Mouse (Mus musculus): ENCODE measurements around the gene Ammecr1.

The Ammecr1 gene

DNA sequence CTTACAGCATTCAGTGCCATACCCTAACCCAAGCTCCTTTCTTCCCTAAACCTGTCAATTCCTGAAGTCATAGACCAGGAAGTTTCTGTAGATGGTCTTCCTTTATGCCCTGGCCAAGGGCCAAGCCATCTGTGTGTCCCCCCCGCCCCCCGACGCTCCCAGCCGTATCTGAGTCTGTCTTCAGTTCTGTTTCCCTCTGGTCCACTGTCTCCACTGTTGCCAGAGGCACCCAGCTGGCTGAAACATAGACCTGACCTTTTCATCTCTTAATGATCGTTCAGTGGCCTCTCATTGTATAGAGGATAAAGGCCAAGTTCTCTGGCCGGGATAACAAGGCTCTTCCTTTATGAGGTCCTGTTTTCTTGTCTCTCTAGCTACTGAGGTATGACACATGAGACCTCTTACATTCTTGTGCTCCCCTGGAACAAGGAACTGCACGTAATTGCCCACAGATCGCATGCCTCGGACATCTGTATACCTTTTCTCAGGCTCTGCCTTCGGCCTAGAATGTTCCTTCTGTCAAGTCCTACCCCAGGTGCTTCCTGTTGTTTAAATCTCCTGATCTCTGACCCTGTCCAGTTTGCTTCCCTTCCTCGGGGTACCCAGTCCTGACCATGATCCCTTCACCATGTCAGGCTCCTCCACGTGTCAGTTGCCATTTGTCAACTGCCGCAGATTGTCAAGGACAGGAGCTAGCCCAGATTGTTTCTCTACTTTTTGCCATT is 138.2 kb downstream of the Ammecr1 start:
- DNase-seq = no peak

GRCm38 (mm10) chrX:142827644-142828043 is 138.9 kb downstream of the Ammecr1 start:
- DNase-seq = no peak

DNA sequence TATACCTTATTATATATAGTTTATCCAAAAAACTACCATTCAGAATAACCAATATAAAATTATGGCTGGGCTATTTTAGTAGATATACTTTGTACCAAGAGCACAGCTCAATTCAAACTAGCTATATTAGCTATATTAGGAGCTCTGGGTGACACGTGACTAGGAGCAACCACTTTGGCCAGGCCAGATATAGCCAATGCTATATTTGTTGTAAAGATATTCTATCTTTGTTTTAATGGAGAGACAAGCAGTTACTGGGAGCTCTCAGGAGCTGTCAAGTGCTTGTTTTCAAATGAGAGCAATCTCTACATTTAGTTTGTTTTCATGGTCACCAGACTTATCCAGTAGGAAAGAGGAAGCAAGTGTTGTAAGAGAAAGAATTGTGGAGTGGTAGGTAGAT is 141.2 kb downstream of the Ammecr1 start:
- DNase-seq = no peak

DNA sequence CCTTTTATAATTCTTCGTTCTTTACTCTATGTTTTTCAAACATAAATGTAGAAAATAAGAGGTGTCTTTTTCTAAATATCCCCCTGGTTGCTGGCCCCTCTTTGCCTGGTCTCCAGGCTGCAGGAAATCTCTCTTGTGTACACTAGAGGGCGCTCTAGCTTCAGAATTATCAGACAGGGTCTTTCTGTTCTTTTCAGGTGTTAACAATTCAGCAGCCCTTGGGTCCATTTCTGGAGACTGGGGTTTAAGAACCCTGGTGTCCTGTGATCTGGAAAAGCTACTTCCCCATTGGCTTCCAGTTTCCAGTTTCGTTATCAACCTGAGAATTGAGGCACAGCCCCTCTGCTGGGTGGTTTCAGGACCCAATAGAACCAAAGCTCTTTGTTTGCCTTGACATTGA is 144.7 kb downstream of the Ammecr1 start:
- no peak for DNase-seq

- DNase-seq = no peak
Observed at GRCm38 (mm10) chrX:142821239-142821638, 145.3 kb downstream of the Ammecr1 start.

- peak in 1 of 2 experiments; percentile 36 for DNase-seq
Observed at GRCm38 (mm10) chrX:142818057-142818682, 148.4 kb downstream of the Ammecr1 start.

DNA sequence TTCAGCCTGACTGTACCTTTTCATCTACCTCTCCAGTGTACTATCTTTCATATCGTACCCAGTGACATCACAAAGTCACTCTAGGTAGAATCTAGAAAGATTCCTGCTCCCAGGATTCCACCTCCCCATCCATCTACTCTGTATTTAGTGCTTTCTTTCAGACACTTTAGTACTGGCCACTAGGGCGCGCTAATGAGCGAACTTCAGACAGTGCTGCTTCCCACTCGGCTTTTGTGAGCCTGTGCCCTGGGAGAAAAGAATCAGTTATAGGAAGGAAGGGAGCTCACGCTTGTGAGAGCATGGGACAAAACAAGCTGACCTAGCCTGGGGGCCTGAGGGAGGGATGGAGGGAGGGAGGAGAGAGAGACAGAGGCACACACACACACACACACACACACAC is 153.4 kb downstream of the Ammecr1 start:
- DNase-seq = no peak

- DNase-seq = peak; percentile 33 to 36
Observed at GRCm38 (mm10) chrX:142808411-142808810, 158.1 kb downstream of the Ammecr1 start.

- no peak for DNase-seq
Observed at GRCm38 (mm10) chrX:142806620-142807061, 159.9 kb downstream of the Ammecr1 start.

GRCm38 (mm10) chrX:142806126-142806525 is 160.4 kb downstream of the Ammecr1 start:
- DNase-seq = no peak

DNA sequence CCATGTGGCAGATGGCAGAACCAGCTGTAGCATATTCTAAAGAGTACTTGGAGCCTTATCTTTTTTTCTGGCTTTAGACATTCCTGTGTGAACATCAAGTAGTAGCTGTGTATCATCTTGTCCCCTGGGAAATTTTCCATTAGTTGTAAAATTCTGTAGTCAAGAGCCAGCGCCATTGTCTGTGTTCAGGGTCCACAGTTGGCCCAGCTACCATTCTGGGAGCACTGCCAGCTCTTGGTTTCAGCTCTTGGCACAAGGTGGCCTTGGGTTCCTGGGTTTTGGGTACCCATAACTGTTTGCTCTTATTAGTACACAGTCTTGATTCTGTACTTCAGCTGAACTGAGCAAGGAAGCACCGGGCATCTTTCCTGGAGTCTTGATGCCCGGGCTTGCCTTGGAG is 161.9 kb downstream of the Ammecr1 start:
- DNase-seq = no peak

Data from thymus, postnatal 36 days (tissue).